Mouse (Mus musculus): ENCODE data around the gene Map4k2. TPM values are rescaled to one million over a fixed set of nuclear protein-coding genes. Genes with fewer than 3 reads are reported as not detected.

Gene Map4k2
- polyA plus RNA-seq, 1 experiment from 2014 or later = 8.5 TPM

DNA sequence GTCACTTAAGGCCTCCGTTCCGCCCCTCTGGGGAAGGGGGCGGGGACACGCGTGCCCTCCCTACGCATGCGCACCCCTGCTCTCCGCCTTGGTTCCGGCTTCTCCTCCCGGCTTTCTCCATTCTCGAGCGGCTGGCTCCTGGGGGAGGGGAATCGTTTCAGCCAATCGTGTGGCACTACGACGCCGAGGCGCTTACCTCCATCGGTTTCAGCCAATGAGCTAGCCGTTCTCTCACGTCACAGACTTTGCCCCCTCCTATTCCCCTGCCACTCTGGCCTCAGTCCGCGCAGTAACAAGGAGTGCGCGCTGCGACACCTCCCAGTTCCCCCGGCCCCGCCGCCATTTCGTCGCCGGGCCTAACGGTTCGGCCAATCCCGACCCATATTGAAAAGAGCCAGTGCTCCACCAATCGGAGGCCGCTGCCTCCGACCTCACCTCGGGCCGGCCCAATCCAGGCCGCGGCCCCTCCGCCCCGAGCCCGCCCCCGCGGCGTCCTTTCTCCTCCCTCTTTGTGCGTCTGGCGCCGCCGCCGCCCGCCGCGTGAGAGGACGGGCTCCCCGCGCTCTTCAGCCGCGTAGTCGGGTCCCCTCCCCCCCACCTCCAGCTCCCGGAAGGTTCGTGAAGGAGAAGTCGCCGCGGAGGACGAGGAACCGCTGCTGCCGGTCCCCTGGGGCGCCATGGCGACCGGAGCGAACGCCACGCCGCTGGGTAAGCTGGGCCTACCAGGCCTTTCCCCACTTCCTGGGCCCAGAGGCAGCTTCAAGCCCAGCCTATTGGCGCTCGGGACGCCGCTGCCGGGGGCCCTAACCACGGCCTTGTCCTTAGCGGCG lies 22.7 kb downstream of the Map4k2 start, which contains the start of gene Sf1:
Gene Sf1, plus strand, starts transcription at position 280 of the 830 bp plus-strand sequence.
- WGBS = under 1% methylated on average over 66 of the region's 85 CpGs
- Histone ChIP-seq H3K27ac (ENCODE audit: low read depth, low read length) (peak within 1 kb of the TSS; percentile 96), H3K4me2 (replicated peaks; ENCODE audit: low read depth, low read length) (peak within 1 kb of the TSS; percentile 66), H3K36me3 (ENCODE audit: control insufficient read depth, insufficient read depth, low read length) (peaks cover 5% of the 10 kb centered on the region), H3K4me3 (ENCODE audit: low read depth, low read length) (peak within 1 kb of the TSS; percentile 76), H3K9ac (ENCODE audit: low read depth, low read length) (peak within 1 kb of the TSS; percentile 90), H3K4me1 (replicated peaks; ENCODE audit: control insufficient read depth, insufficient read depth, low read length) (0 out of 2 replicates have a peak, but pooled peaks cover 4% of the 10 kb centered on the region), H3K27me3 (ENCODE audit: control insufficient read depth, insufficient read depth, low read length) (no peaks in the 10 kb centered on the region), H3K9me3 (ENCODE audit: control insufficient read depth, low read length) (no peaks in the 10 kb centered on the region)
- DNase-seq (ENCODE audit: low spot score) = peak; percentile 100
- peak; percentile 98 for ATAC-seq (ENCODE audit: low FRiP score)

DNA sequence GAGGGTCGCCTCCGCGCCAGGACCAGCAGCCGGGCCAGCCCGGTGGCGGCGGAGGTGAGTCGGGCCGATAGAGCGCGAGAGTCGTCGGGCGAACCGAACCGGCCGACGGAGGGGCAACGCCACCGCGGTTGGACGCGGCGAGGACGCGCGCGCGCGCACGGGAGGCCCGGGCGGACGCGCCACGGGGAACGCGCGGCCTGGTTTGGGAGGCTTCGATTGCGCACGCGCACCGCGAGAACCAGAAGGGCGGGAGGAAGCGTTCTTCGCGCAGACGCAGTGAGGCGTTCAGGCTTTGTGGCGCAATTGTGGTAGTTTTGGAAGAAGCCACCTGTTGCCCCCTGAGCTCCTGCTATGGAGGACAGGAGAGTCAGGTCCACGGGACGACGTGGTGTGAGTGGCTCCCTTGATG lies 23.4 kb downstream of the Map4k2 start:
- no peaks in the 10 kb centered on the region for H3K27me3 ChIP-seq (ENCODE audit: control insufficient read depth, insufficient read depth, low read length)
- peak overlapping the region; percentile 96 for H3K27ac ChIP-seq (ENCODE audit: low read depth, low read length)
- H3K36me3 ChIP-seq (ENCODE audit: control insufficient read depth, insufficient read depth, low read length) = peaks cover 5% of the 10 kb centered on the region
- DNase-seq (ENCODE audit: low spot score) (peak; percentile 93), ATAC-seq (ENCODE audit: low FRiP score) (no peak)
- peak overlapping the region; percentile 66 for H3K4me2 ChIP-seq (replicated peaks; ENCODE audit: low read depth, low read length)
- WGBS = under 1% methylated on average over 52 of the region's 55 CpGs
- 0 out of 2 replicates have a peak, but pooled peaks cover 4% of the 10 kb centered on the region for H3K4me1 ChIP-seq (replicated peaks; ENCODE audit: control insufficient read depth, insufficient read depth, low read length)
- H3K9me3 ChIP-seq (ENCODE audit: control insufficient read depth, low read length) = no peaks in the 10 kb centered on the region
- peak overlapping the region; percentile 90 for H3K9ac ChIP-seq (ENCODE audit: low read depth, low read length)
- peak overlapping the region; percentile 76 for H3K4me3 ChIP-seq (ENCODE audit: low read depth, low read length)

DNA sequence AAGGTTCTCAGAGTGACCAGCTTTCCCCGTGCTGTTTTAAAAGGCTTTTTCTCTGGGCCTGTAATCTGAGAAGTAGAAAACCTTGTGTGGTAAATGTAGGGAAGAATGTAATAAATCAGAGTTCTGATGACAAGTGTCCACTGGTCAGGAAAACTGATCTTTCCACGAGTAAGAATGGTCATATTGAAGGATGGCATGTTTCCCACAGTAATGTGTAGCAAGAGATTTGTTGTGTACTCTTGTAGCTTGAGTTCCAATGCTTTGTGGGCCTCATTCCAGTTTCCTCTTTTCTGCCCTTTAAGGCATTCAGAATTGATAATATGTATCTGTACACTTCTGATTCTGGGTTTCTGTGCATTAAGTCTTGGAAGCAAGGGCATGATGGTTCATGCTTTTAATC lies 23.9 kb downstream of the Map4k2 start:
- no peak for DNase-seq (ENCODE audit: low spot score)
- 1% methylated on average over 2 of the region's 2 CpGs for WGBS
- ATAC-seq (ENCODE audit: low FRiP score) = no peak
- H3K9me3 ChIP-seq (ENCODE audit: control insufficient read depth, low read length) = no peaks in the 10 kb centered on the region
- H3K27me3 ChIP-seq (ENCODE audit: control insufficient read depth, insufficient read depth, low read length) = no peaks in the 10 kb centered on the region
- peak overlapping the region; percentile 66 for H3K4me2 ChIP-seq (replicated peaks; ENCODE audit: low read depth, low read length)
- H3K27ac ChIP-seq (ENCODE audit: low read depth, low read length) = no peak overlapping the region
- H3K9ac ChIP-seq (ENCODE audit: low read depth, low read length) = peak overlapping the region; percentile 90
- peaks cover 7% of the 10 kb centered on the region for H3K36me3 ChIP-seq (ENCODE audit: control insufficient read depth, insufficient read depth, low read length)
- peak overlapping the region; percentile 76 for H3K4me3 ChIP-seq (ENCODE audit: low read depth, low read length)
- H3K4me1 ChIP-seq (replicated peaks; ENCODE audit: control insufficient read depth, insufficient read depth, low read length) = 0 out of 2 replicates have a peak, but pooled peaks cover 4% of the 10 kb centered on the region

GRCm38 (mm10) chr19:6370175-6370574 lies 29.2 kb downstream of the Map4k2 start:
- no peaks in the 10 kb centered on the region for H3K27me3 ChIP-seq (ENCODE audit: control insufficient read depth, insufficient read depth, low read length)
- H3K27ac ChIP-seq (ENCODE audit: low read depth, low read length) = no peak overlapping the region
- no peak overlapping the region for H3K4me3 ChIP-seq (ENCODE audit: low read depth, low read length)
- peaks cover 43% of the 10 kb centered on the region for H3K36me3 ChIP-seq (ENCODE audit: control insufficient read depth, insufficient read depth, low read length)
- ATAC-seq (ENCODE audit: low FRiP score) = no peak
- H3K4me1 ChIP-seq (replicated peaks; ENCODE audit: control insufficient read depth, insufficient read depth, low read length) = 0 out of 2 replicates have a peak, but pooled peaks cover 2% of the 10 kb centered on the region
- DNase-seq (ENCODE audit: low spot score) = no peak
- H3K9me3 ChIP-seq (ENCODE audit: control insufficient read depth, low read length) = no peaks in the 10 kb centered on the region
- 95% methylated on average over 2 of the region's 2 CpGs for WGBS
- H3K4me2 ChIP-seq (replicated peaks; ENCODE audit: low read depth, low read length) = no peak overlapping the region
- H3K9ac ChIP-seq (ENCODE audit: low read depth, low read length) = no peak overlapping the region

GRCm38 (mm10) chr19:6372433-6372832 lies 31.5 kb downstream of the Map4k2 start:
- H3K4me3 ChIP-seq (ENCODE audit: low read depth, low read length) = no peak overlapping the region

DNA sequence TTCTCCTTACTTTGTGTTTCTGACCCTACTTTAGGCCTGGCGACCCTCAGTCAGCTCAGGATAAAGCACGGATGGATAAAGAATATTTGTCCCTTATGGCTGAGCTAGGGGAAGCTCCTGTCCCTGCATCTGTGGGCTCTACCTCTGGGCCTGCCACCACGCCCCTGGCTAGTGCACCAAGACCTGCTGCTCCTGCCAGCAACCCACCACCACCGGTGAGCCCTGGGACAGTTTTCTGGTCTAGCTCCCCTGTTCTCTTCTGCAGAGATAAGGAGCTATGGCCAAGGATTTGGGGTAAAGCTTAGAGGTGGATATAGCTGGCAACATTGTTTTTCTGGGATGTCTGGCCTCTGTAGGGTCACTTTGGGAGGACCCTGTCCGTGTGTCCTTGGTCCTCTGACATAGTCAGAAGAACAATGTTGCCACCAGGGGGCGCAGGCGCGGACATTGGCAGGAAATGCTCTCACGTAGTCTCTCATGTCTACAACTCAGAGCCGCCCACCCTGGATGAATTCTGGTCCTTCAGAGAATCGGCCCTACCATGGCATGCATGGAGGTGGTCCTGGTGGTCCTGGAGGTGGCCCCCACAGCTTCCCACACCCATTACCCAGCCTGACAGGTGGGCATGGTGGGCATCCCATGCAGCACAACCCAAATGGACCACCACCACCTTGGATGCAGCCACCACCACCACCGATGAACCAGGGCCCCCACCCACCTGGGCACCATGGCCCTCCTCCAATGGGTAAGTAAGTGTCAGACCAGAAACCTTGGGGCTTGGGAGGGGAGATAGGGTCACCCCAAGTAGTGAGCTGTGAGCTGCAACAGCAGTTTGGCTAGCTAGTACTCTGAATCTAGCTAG lies 32.8 kb downstream of the Map4k2 start:
- no peak overlapping the region for H3K9ac ChIP-seq (ENCODE audit: low read depth, low read length)
- DNase-seq (ENCODE audit: low spot score) (peak; percentile 88), ATAC-seq (ENCODE audit: low FRiP score) (0 out of 2 replicates have a peak, but pooled peaks have one; percentile 10)
- no peak overlapping the region for H3K4me2 ChIP-seq (replicated peaks; ENCODE audit: low read depth, low read length)
- no peaks in the 10 kb centered on the region for H3K4me1 ChIP-seq (replicated peaks; ENCODE audit: control insufficient read depth, insufficient read depth, low read length)
- WGBS = 70% methylated on average over 12 of the region's 12 CpGs
- peaks cover 56% of the 10 kb centered on the region for H3K36me3 ChIP-seq (ENCODE audit: control insufficient read depth, insufficient read depth, low read length)
- H3K27ac ChIP-seq (ENCODE audit: low read depth, low read length) = no peak overlapping the region
- H3K9me3 ChIP-seq (ENCODE audit: control insufficient read depth, low read length) = no peaks in the 10 kb centered on the region
- no peaks in the 10 kb centered on the region for H3K27me3 ChIP-seq (ENCODE audit: control insufficient read depth, insufficient read depth, low read length)
- no peak overlapping the region for H3K4me3 ChIP-seq (ENCODE audit: low read depth, low read length)

More at GRCm38 (mm10) chr19:6372433-6372832, 31.5 kb downstream of the Map4k2 start:
- DNase-seq (ENCODE audit: low spot score) = no peak
- H3K9ac ChIP-seq (ENCODE audit: low read depth, low read length) = no peak overlapping the region
- H3K4me1 ChIP-seq (replicated peaks; ENCODE audit: control insufficient read depth, insufficient read depth, low read length) = no peaks in the 10 kb centered on the region
- no peak overlapping the region for H3K4me2 ChIP-seq (replicated peaks; ENCODE audit: low read depth, low read length)
- no peak overlapping the region for H3K27ac ChIP-seq (ENCODE audit: low read depth, low read length)
- no peaks in the 10 kb centered on the region for H3K27me3 ChIP-seq (ENCODE audit: control insufficient read depth, insufficient read depth, low read length)
- 95% methylated on average over 3 of the region's 3 CpGs for WGBS
- H3K36me3 ChIP-seq (ENCODE audit: control insufficient read depth, insufficient read depth, low read length) = peaks cover 55% of the 10 kb centered on the region
- H3K9me3 ChIP-seq (ENCODE audit: control insufficient read depth, low read length) = no peaks in the 10 kb centered on the region
- no peak for ATAC-seq (ENCODE audit: low FRiP score)

DNA sequence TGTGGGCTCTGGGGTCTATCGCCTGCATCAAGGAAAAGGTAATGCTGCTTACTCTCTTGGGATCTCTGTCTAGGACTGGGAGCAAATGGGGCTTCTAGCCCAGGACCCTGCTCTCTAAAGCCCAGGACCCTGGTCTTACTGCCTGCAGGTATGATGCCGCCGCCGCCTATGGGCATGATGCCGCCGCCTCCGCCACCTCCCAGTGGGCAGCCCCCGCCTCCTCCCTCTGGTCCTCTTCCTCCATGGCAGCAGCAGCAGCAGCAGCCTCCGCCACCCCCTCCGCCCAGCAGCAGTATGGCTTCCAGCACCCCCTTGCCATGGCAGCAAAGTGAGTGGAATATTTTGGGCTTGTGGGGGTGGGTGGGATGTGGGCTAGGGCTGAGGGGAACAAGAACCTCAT lies 33.6 kb downstream of the Map4k2 start:
- DNase-seq (ENCODE audit: low spot score) (no peak), ATAC-seq (ENCODE audit: low FRiP score) (no peak)
- Histone ChIP-seq H3K9me3 (ENCODE audit: control insufficient read depth, low read length) (no peaks in the 10 kb centered on the region), H3K27ac (ENCODE audit: low read depth, low read length) (no peak overlapping the region), H3K4me1 (replicated peaks; ENCODE audit: control insufficient read depth, insufficient read depth, low read length) (no peaks in the 10 kb centered on the region), H3K36me3 (ENCODE audit: control insufficient read depth, insufficient read depth, low read length) (peaks cover 56% of the 10 kb centered on the region), H3K27me3 (ENCODE audit: control insufficient read depth, insufficient read depth, low read length) (no peaks in the 10 kb centered on the region), H3K4me3 (ENCODE audit: low read depth, low read length) (no peak overlapping the region), H3K4me2 (replicated peaks; ENCODE audit: low read depth, low read length) (no peak overlapping the region), H3K9ac (ENCODE audit: low read depth, low read length) (no peak overlapping the region)
- WGBS = 99% methylated on average over 9 of the region's 10 CpGs

DNA sequence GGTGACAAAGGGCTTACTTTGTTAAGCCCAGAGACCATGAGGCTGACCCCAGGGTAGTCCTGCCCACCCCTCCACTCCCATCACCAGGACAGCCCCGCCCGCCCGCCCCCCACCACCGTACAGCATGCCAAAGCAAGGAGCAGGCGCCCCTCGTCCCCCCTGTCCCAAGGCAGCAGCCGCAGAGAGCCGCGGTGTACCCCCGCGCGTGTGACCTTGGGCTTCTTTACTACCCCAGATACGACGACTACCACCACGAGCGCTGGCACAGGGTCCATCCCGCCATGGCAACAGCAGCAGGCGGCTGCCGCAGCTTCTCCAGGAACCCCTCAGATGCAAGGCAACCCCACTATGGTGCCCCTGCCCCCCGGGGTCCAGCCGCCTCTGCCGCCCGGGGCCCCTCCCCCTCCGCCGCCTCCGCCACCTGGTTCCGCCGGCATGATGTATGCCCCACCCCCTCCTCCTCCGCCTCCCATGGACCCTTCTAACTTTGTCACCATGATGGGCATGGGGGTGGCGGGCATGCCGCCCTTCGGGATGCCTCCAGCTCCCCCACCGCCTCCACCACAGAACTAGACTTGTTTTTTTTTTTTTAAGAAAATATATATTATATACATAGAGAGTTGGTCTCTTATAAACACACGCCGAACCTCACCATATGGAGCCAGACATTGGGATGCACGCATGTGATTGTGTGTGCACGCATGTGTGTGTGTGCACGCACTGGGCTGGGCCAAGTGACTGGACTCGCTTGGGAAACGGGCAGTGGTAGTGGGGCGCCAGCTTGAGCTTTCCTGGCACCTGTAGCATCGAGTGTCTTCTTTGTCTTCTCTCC lies 34.7 kb downstream of the Map4k2 start:
- H3K9ac ChIP-seq (ENCODE audit: low read depth, low read length) = no peak overlapping the region
- ATAC-seq (ENCODE audit: low FRiP score) = peak; percentile 43
- WGBS = 91% methylated on average over 29 of the region's 42 CpGs
- no peaks in the 10 kb centered on the region for H3K27me3 ChIP-seq (ENCODE audit: control insufficient read depth, insufficient read depth, low read length)
- no peaks in the 10 kb centered on the region for H3K4me1 ChIP-seq (replicated peaks; ENCODE audit: control insufficient read depth, insufficient read depth, low read length)
- H3K9me3 ChIP-seq (ENCODE audit: control insufficient read depth, low read length) = no peaks in the 10 kb centered on the region
- no peak overlapping the region for H3K4me3 ChIP-seq (ENCODE audit: low read depth, low read length)
- no peak for DNase-seq (ENCODE audit: low spot score)
- H3K27ac ChIP-seq (ENCODE audit: low read depth, low read length) = no peak overlapping the region
- no peak overlapping the region for H3K4me2 ChIP-seq (replicated peaks; ENCODE audit: low read depth, low read length)
- peaks cover 50% of the 10 kb centered on the region for H3K36me3 ChIP-seq (ENCODE audit: control insufficient read depth, insufficient read depth, low read length)
